Mouse (Mus musculus): Measurements from ENCODE around the gene Pik3c2a.

- no peak for TF ChIP-seq CTCF (IDR thresholded peaks at IDR 0.05; ENCODE audit: low read depth)
- TF ChIP-seq EP300 (IDR thresholded peaks at IDR 0.05; ENCODE audit: low read depth) = no peak
These were observed 152.7 kb downstream of the Pik3c2a start for GRCm38 (mm10) chr7:116290559-116290958.
